Mouse (Mus musculus) olfactory bulb, adult 2 months (tissue): ENCODE data around the gene Tbx5. TPM values are rescaled to one million over a fixed set of nuclear protein-coding genes. Genes with fewer than 3 reads are reported as not detected.

ENCODE experiments used
- H3K27ac ChIP-seq: fragments of 200-500 bp; 2 replicates; pipeline ENCODE4 v1.5.1; 2012; ENCODE audit warnings: low read depth, low read length; ENCODE audit not compliant: insufficient read depth
- H3K4me1 ChIP-seq: fragments of 200-500 bp; 2 replicates; pipeline ENCODE4 v1.6.1; 2012; ENCODE audit warnings: low read length; ENCODE audit not compliant: control insufficient read depth, insufficient read depth
- H3K4me3 ChIP-seq: fragments of 200-500 bp; 2 replicates; pipeline ENCODE4 v1.5.1; 2012; ENCODE audit warnings: mild to moderate bottlenecking, low read depth, low read length, moderate library complexity; ENCODE audit not compliant: insufficient read depth
- CTCF ChIP-seq: fragments of 200-500 bp; IDR thresholded peaks from 2 replicates; pipeline ENCODE4 v1.5.1; 2012; ENCODE audit warnings: low read depth, mild to moderate bottlenecking, low read length, moderate library complexity; ENCODE audit not compliant: insufficient read depth
- POLR2A ChIP-seq: fragments of 200-500 bp; IDR thresholded peaks from 2 replicates; pipeline ENCODE4 v1.6.1; 2012; ENCODE audit warnings: mild to moderate bottlenecking, low read depth, low read length, moderate library complexity; ENCODE audit not compliant: insufficient read depth
- WGBS: fragments of 180-500 bp; shearing (Covaris S2); methylation state at CpG from one replicate; pipeline ENCODE4 v1.1.7; 2018; 5-methylcytosine and 5-hydroxymethylcytosine counted together
- polyA plus RNA-seq: library from polyadenylated mRNA; stranded (reverse); fragments of >200 nt; gene quantifications from 2 replicates; pipeline ENCODE4 v1.2.4, GENCODE M21; 2012; ENCODE audit warnings: low replicate concordance; ENCODE audit not compliant: missing spikeins, insufficient read depth, insufficient read length

Gene Tbx5
- polyA plus RNA-seq, 1 experiment, result not detected

- no peak overlapping the region for H3K4me3 ChIP-seq
- no peak overlapping the region for H3K27ac ChIP-seq
- WGBS, result 3% methylated on average over 20 of the region's 20 CpGs
- H3K4me1 ChIP-seq, result no peaks in the 10 kb centered on the region
- TF ChIP-seq CTCF, result no peak
- TF ChIP-seq POLR2A, result no peak
Measured at GRCm38 (mm10) chr5:119807481-119808183, 24.8 kb upstream of the Tbx5 start.

GRCm38 (mm10) chr5:119808713-119809112 lies 23.8 kb upstream of the Tbx5 start:
- no peaks in the 10 kb centered on the region for H3K4me1 ChIP-seq
- WGBS, result 40% methylated on average over 6 of the region's 6 CpGs
- no peak overlapping the region for H3K27ac ChIP-seq
- no peak for TF ChIP-seq CTCF
- no peak for TF ChIP-seq POLR2A
- no peak overlapping the region for H3K4me3 ChIP-seq

GRCm38 (mm10) chr5:119810994-119811690 lies 21.3 kb upstream of the Tbx5 start:
- no peak for TF ChIP-seq CTCF
- no peak for TF ChIP-seq POLR2A
- H3K27ac ChIP-seq, result no peak overlapping the region

DNA sequence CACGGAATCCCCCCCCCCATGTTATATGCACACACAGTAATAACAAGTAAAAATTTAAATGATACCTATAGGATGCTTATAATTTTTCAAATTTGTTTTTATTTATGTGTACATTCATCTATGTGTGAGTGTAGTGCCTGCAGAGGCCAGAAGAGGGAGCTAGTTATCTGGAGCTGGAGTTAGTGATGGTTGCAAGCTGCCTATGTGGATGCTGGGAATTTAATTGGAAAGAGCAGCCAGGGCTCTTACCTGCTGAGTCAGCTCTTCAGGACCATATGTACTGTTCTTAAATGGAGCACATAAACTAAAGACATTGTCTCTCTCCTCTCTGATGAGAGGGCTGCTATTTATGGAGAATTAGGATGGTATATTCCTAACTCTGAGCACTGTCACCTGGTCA lies 17.2 kb upstream of the Tbx5 start:
- H3K4me1 ChIP-seq, result no peaks in the 10 kb centered on the region
- 51% methylated on average over 1 of the region's 1 CpGs for WGBS
- no peak overlapping the region for H3K4me3 ChIP-seq
- no peak overlapping the region for H3K27ac ChIP-seq
- TF ChIP-seq POLR2A (no peak), CTCF (no peak)

More at GRCm38 (mm10) chr5:119810994-119811690, 21.3 kb upstream of the Tbx5 start:
- Histone ChIP-seq H3K4me3 (no peak overlapping the region), H3K4me1 (no peaks in the 10 kb centered on the region)
- WGBS, result 11% methylated on average over 12 of the region's 12 CpGs

- H3K4me3 ChIP-seq, result no peak overlapping the region
- 69% methylated on average over 6 of the region's 6 CpGs for WGBS
- H3K27ac ChIP-seq, result no peak overlapping the region
- TF ChIP-seq CTCF (no peak), POLR2A (no peak)
- no peaks in the 10 kb centered on the region for H3K4me1 ChIP-seq
Measured at GRCm38 (mm10) chr5:119820452-119820851, 12.0 kb upstream of the Tbx5 start.

- TF ChIP-seq CTCF, result no peak
- H3K4me1 ChIP-seq, result no peaks in the 10 kb centered on the region
- WGBS, result 82% methylated on average over 2 of the region's 2 CpGs
Measured at GRCm38 (mm10) chr5:119821506-119821905, 11.0 kb upstream of the Tbx5 start.

DNA sequence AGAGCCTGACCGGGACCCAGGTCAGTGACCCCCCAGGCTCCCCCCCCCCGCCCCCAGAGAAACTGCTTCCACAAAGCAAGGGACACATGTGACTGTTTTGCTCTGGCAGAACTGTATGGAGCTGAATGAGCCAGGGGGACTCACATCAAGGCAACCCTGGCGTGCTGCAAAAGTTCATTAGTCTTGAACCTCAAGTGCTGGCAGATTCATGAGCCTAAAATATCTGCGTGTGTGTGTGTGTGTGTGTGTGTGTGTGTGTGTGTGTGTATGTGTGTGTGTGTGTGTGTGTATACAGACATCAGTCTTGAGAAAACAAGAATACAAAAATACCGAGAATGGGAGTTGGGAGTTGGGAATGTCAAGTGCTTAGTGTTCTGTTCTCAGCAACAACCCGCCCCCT lies 5.1 kb upstream of the Tbx5 start:
- Histone ChIP-seq H3K27ac (no peak overlapping the region), H3K4me1 (peaks cover 4% of the 10 kb centered on the region; the same call in 1 of the 2 replicates), H3K4me3 (no peak overlapping the region)
- 65% methylated on average over 6 of the region's 6 CpGs for WGBS
- TF ChIP-seq CTCF (no peak), POLR2A (no peak)

More at GRCm38 (mm10) chr5:119821506-119821905, 11.0 kb upstream of the Tbx5 start:
- H3K27ac ChIP-seq, result no peak overlapping the region
- no peak overlapping the region for H3K4me3 ChIP-seq

GRCm38 (mm10) chr5:119830611-119831010 lies 1.9 kb upstream of the Tbx5 start:
- 12% methylated on average over 8 of the region's 8 CpGs for WGBS

GRCm38 (mm10) chr5:119831201-119831771 lies 1.2 kb upstream of the Tbx5 start:
- Histone ChIP-seq H3K27ac (no peak overlapping the region), H3K4me1 (peaks cover 4% of the 10 kb centered on the region; the same call in 1 of the 2 replicates), H3K4me3 (no peak overlapping the region)
- TF ChIP-seq CTCF (no peak), POLR2A (no peak)
- WGBS, result 3% methylated on average over 33 of the region's 33 CpGs

More at GRCm38 (mm10) chr5:119830611-119831010, 1.9 kb upstream of the Tbx5 start:
- no peak overlapping the region for H3K27ac ChIP-seq
- H3K4me3 ChIP-seq, result no peak overlapping the region
- no peak for TF ChIP-seq POLR2A
- TF ChIP-seq CTCF, result no peak
- peaks cover 4% of the 10 kb centered on the region; the same call in 1 of the 2 replicates for H3K4me1 ChIP-seq
